Mouse (Mus musculus): ENCODE measurements around the gene Mansc1. TPM values are rescaled to one million over a fixed set of nuclear protein-coding genes. Genes with fewer than 3 reads are reported as not detected.
A peak's percentile ranks its signal among the peaks of the same experiment; 100 is the strongest.
"Not testable (repeated sequence)": the region's sequence is repeated elsewhere in the genome, so short reads cannot be mapped to it uniquely, and the experiment has no call there.

Gene Mansc1
- 2.2 and 3.8 TPM in 2 replicates for total RNA-seq (2014; rRNA removed)
- 2.2 and 2.4 TPM in 2 replicates for polyA plus RNA-seq (2015; fragmentation: Nextera tagmentation; extraction: Ambion mirVana)

DNA sequence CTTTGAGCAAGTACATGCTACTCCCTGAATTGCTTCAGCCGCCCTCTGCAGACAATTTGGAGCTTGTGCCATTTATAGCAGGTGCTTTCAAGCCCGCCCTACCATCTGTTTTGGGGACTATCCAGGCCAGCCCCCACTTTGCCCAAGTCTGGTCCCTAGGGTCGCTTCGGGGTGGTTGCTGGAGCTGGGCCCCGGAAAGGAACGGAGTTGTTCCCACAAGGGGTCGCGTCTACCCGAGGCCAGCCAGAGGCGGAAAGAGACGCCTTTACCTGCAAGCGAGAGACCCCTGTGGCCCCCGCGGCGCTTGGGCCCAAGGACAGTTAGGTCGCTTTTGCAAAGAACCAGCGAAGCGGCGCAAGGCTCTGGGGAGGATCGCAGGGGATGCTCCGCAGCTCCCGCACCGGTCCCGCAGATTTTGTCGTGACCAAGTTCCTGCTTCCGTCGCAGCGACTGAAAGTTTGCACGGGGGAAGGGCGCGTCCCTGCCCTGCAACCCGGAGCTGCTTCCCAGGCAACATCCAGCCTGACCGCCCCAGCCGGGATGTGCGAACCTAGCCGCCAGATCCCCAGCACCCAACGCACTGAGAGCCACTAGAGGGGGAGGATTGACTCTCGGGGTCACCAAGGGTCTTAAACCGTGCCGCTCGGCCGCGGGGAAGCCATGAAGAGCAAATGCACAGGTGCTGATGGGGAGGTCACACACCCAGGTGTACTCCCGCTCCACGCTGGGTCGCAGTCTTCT lies at the start of gene Mansc1:
Mansc1 (minus strand) TSS at position 542 of the 741 bp plus-strand sequence.
- WGBS = 2% methylated on average over 46 of the region's 46 CpGs
- peak within 1 kb of the TSS; percentile 52 for H3K9ac ChIP-seq (replicated peaks; ENCODE audit: low read length)
- peak within 1 kb of the TSS; percentile 93 for H3K4me2 ChIP-seq (ENCODE audit: low read depth, low read length)
- no peaks in the 10 kb centered on the region; the same call in 1 of the 2 replicates for H3K27me3 ChIP-seq (ENCODE audit: insufficient read depth, low read length)
- H3K4me1 ChIP-seq (ENCODE audit: insufficient read depth, low read length) = peaks cover 4% of the 10 kb centered on the region; the same call in 1 of the 2 replicates
- TF ChIP-seq CTCF (IDR thresholded peaks at IDR 0.05; ENCODE audit: low read depth) = 0 out of 2 replicates have a peak, but pooled peaks have one; percentile 1
- ATAC-seq (peak; percentile 80), DNase-seq (ENCODE audit: low spot score) (peak; percentile 53)
- H3K36me3 ChIP-seq (ENCODE audit: insufficient read depth, low read length) = no peaks in the 10 kb centered on the region
- H3K4me3 ChIP-seq (ENCODE audit: low read length) = peak within 1 kb of the TSS; percentile 55
- H3K9me3 ChIP-seq (ENCODE audit: low read length) = no peaks in the 10 kb centered on the region
- H3K27ac ChIP-seq = no peak within 1 kb of the TSS

DNA sequence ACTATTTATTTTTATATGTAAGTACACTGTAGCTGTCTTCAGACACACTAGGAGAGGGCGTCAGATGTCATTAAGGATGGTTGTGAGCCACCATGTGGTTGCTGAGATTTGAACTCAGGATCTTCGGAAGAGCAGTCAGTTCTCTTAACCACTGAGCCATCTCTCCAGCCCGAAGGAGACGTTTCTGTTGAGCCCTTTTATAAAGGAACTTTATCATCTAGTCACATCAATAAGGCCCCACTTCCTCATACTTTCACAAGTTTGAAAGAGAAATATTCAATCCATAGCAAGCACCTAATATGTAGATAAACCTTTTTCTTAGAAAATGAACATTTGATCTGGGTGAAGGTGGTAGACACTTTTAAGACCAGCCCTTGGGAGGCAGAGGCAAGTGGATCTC lies 47.0 kb upstream of the Mansc1 start:
- H3K4me2 ChIP-seq (ENCODE audit: low read depth, low read length); ATAC-seq; H3K36me3 ChIP-seq (ENCODE audit: insufficient read depth, low read length); H3K4me3 ChIP-seq (ENCODE audit: low read length); H3K27ac ChIP-seq; H3K9me3 ChIP-seq (ENCODE audit: low read length); H3K4me1 ChIP-seq (ENCODE audit: insufficient read depth, low read length); H3K9ac ChIP-seq (replicated peaks; ENCODE audit: low read length); H3K27me3 ChIP-seq (ENCODE audit: insufficient read depth, low read length); DNase-seq (ENCODE audit: low spot score): not testable (repeated sequence)
- WGBS = 91% methylated on average over 4 of the region's 4 CpGs

DNA sequence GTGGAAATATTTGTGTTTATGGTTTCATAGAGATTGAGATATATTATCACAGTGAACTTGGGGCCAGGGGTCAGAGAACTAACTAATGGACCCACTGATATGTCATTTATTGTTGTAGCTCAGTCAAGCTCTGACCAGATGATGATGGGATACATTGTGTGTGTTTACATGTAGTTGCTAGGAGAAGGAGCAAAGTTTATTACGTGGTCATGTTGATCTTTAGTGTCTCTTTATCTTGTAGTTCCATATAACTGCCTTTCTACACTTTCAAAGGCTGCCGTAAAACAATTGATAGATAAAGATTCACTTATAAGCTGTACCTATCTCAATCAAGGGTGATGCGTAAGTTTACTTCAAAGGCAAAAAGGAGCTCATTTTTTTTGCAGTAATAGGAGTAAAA lies 45.7 kb upstream of the Mansc1 start:
- DNase-seq (ENCODE audit: low spot score) (no peak), ATAC-seq (no peak)
- Histone ChIP-seq H3K9me3 (ENCODE audit: low read length) (no peaks in the 10 kb centered on the region), H3K27me3 (ENCODE audit: insufficient read depth, low read length) (no peaks in the 10 kb centered on the region), H3K4me3 (ENCODE audit: low read length) (no peak overlapping the region), H3K4me2 (ENCODE audit: low read depth, low read length) (no peak overlapping the region), H3K36me3 (ENCODE audit: insufficient read depth, low read length) (no peaks in the 10 kb centered on the region), H3K4me1 (ENCODE audit: insufficient read depth, low read length) (no peaks in the 10 kb centered on the region), H3K9ac (replicated peaks; ENCODE audit: low read length) (no peak overlapping the region), H3K27ac (no peak overlapping the region)
- TF ChIP-seq CTCF (IDR thresholded peaks at IDR 0.05; ENCODE audit: low read depth) = no peak
- WGBS = 84% methylated on average over 3 of the region's 3 CpGs

DNA sequence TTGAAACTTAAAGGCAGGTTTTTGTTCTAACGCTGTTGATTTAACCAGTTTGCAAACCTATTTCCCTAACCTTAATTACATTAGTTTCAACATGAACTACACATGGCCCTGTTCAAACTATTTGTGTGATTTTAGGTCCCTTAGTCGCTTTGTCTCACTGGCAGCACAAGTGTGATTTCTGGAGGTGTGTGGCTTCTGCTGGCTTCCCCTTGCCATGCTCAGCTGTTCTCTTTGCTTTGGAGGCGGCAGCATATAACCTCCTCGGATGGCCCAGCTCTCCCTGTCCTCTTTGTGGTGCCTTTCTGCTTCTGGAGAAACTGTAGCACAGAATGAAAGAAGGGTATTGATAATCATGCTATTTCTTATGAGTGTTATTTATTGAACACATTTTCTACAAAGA lies 45.2 kb upstream of the Mansc1 start:
- H3K4me3 ChIP-seq (ENCODE audit: low read length) = no peak overlapping the region
- H3K4me2 ChIP-seq (ENCODE audit: low read depth, low read length) = no peak overlapping the region
- TF ChIP-seq CTCF (IDR thresholded peaks at IDR 0.05; ENCODE audit: low read depth) = no peak
- H3K27ac ChIP-seq = no peak overlapping the region
- H3K4me1 ChIP-seq (ENCODE audit: insufficient read depth, low read length) = no peaks in the 10 kb centered on the region
- WGBS = 85% methylated on average over 4 of the region's 4 CpGs
- no peaks in the 10 kb centered on the region for H3K27me3 ChIP-seq (ENCODE audit: insufficient read depth, low read length)
- DNase-seq (ENCODE audit: low spot score) (no peak), ATAC-seq (no peak)
- H3K36me3 ChIP-seq (ENCODE audit: insufficient read depth, low read length) = no peaks in the 10 kb centered on the region
- no peaks in the 10 kb centered on the region for H3K9me3 ChIP-seq (ENCODE audit: low read length)
- H3K9ac ChIP-seq (replicated peaks; ENCODE audit: low read length) = no peak overlapping the region

DNA sequence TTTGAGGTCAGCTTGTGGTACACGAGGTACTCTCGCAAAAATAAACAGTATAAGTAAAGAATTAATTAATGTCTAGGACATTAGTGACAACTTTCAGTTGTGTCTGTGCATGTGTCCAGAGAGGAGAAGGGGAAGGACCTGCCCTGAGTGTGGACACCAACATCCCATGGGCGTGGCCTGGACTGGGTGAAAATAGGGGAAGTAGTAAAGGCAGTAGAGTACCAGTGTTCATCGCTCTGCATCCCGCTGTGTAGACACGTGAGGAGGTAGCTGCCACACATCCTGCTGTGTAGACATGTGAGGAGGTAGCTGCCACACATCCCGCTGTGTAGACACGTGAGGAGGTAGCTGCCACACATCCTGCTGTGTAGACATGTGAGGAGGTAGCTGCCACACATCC lies 41.4 kb upstream of the Mansc1 start:
- not testable (repeated sequence) for H3K27ac ChIP-seq; H3K4me3 ChIP-seq (ENCODE audit: low read length); H3K9ac ChIP-seq (replicated peaks; ENCODE audit: low read length); H3K4me1 ChIP-seq (ENCODE audit: insufficient read depth, low read length); H3K27me3 ChIP-seq (ENCODE audit: insufficient read depth, low read length); H3K4me2 ChIP-seq (ENCODE audit: low read depth, low read length); H3K9me3 ChIP-seq (ENCODE audit: low read length); ATAC-seq; DNase-seq (ENCODE audit: low spot score); H3K36me3 ChIP-seq (ENCODE audit: insufficient read depth, low read length)
- WGBS = 82% methylated on average over 8 of the region's 8 CpGs

DNA sequence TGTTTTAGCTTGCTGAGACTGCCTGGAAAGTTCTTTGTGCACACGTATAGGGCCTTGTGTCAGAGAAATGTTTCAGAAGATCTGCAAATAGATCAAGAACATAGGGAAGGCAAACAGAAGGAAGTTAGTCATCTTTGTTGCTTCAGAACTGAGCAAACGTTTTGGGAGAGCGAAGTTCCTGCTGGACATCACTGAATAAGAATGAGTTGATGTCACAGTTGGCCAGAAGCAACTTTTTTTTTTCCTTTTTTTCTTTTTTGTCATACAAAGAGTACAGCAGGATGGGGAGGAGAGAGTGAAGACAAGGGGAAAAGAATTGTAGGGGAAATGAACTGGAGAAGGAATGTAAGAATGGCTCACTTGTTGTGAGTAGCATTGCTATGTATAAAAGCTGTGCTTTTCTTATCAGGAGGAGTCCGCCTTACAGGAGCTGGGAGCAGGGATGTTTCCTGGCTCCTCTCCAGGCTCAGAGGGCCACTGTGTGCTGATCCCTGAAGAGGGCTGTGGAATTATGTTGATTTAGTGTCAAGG lies 38.7 kb upstream of the Mansc1 start:
- no peak overlapping the region for H3K4me3 ChIP-seq (ENCODE audit: low read length)
- H3K4me1 ChIP-seq (ENCODE audit: insufficient read depth, low read length) = 0 out of 2 replicates have a peak, but pooled peaks cover 3% of the 10 kb centered on the region
- H3K27me3 ChIP-seq (ENCODE audit: insufficient read depth, low read length) = no peaks in the 10 kb centered on the region
- DNase-seq (ENCODE audit: low spot score) (no peak), ATAC-seq (peak; percentile 62; the same call in 1 of the 2 replicates)
- H3K27ac ChIP-seq = no peak overlapping the region
- WGBS = 45% methylated on average over 4 of the region's 4 CpGs
- no peak overlapping the region for H3K9ac ChIP-seq (replicated peaks; ENCODE audit: low read length)
- no peak for TF ChIP-seq CTCF (IDR thresholded peaks at IDR 0.05; ENCODE audit: low read depth)
- no peak overlapping the region for H3K4me2 ChIP-seq (ENCODE audit: low read depth, low read length)
- H3K9me3 ChIP-seq (ENCODE audit: low read length) = no peaks in the 10 kb centered on the region
- no peaks in the 10 kb centered on the region for H3K36me3 ChIP-seq (ENCODE audit: insufficient read depth, low read length)

Data from hindbrain, postnatal 0 days (tissue).